Mouse (Mus musculus): ENCODE results near the gene Shkbp1.

- TF ChIP-seq ZNF384 (IDR thresholded peaks at IDR 0.05; ENCODE audit: low read depth, low read length) (no peak), CTCF (IDR thresholded peaks at IDR 0.05 in 2 of 3, conservative IDR thresholded peaks at IDR 0.05 in 1 of 3; ENCODE audit: control insufficient read depth in 1 of 3, insufficient read depth in 1 of 3, low read depth in 2 of 3, low read length in 3 of 3, poor library complexity in 1 of 3, severe bottlenecking in 1 of 3) (no peak), EP300 (IDR thresholded peaks at IDR 0.05; ENCODE audit: low read depth in 1 of 2, low read length in 2 of 2) (no peak), CHD1 (IDR thresholded peaks at IDR 0.05; ENCODE audit: low read depth, low read length) (no peak), NRF1 (IDR thresholded peaks at IDR 0.05; ENCODE audit: insufficient read depth, low read depth, low read length, poor library complexity, severe bottlenecking) (no peak), ZKSCAN1 (IDR thresholded peaks at IDR 0.05; ENCODE audit: low read depth, low read length) (no peak), USF2 (IDR thresholded peaks at IDR 0.05; ENCODE audit: borderline replicate concordance in 1 of 2, insufficient read depth in 1 of 2, low read depth in 1 of 2, low read length in 2 of 2) (no peak), ELF1 (IDR thresholded peaks at IDR 0.05; ENCODE audit: low read depth, low read length) (no peak), UBTF (IDR thresholded peaks at IDR 0.05; ENCODE audit: borderline replicate concordance, insufficient read depth, low read depth, low read length) (no peak)
Observed at GRCm38 (mm10) chr7:27400545-27400944, 44.7 kb upstream of the Shkbp1 start.

Data from MEL (cell line).